Mouse (Mus musculus): ENCODE data around the gene Pcsk2.
A peak's percentile ranks its signal among the peaks of the same experiment; 100 is the strongest.

Pcsk2 gene

GRCm38 (mm10) chr2:143739475-143740226 is 193.7 kb downstream of the Pcsk2 start:
- DNase-seq: no peak

GRCm38 (mm10) chr2:143742436-143742835 is 196.5 kb downstream of the Pcsk2 start:
- no peak for DNase-seq

GRCm38 (mm10) chr2:143743081-143743480 is 197.1 kb downstream of the Pcsk2 start:
- no peak for DNase-seq

GRCm38 (mm10) chr2:143752051-143752788 is 206.3 kb downstream of the Pcsk2 start:
- DNase-seq: no peak

GRCm38 (mm10) chr2:143776448-143776847 is 230.5 kb downstream of the Pcsk2 start:
- no peak for DNase-seq

GRCm38 (mm10) chr2:143780310-143780709 is 234.4 kb downstream of the Pcsk2 start:
- no peak for DNase-seq

- no peak for DNase-seq
Observed at GRCm38 (mm10) chr2:143789911-143790310, 244.0 kb downstream of the Pcsk2 start.

GRCm38 (mm10) chr2:143795858-143796257 is 249.9 kb downstream of the Pcsk2 start:
- DNase-seq: no peak

GRCm38 (mm10) chr2:143796335-143797013 is 250.5 kb downstream of the Pcsk2 start:
- DNase-seq: no peak

- no peak for DNase-seq
Observed at GRCm38 (mm10) chr2:143801097-143801496, 255.1 kb downstream of the Pcsk2 start.

- no peak for DNase-seq
Observed at GRCm38 (mm10) chr2:143806140-143806923, 260.4 kb downstream of the Pcsk2 start.

- no peak for DNase-seq
Observed at GRCm38 (mm10) chr2:143806924-143807664, 261.1 kb downstream of the Pcsk2 start.

GRCm38 (mm10) chr2:143808789-143809188 is 262.8 kb downstream of the Pcsk2 start:
- DNase-seq: no peak

GRCm38 (mm10) chr2:143812262-143812661 is 266.3 kb downstream of the Pcsk2 start:
- no peak for DNase-seq

- no peak for DNase-seq
Observed at GRCm38 (mm10) chr2:143813461-143813860, 267.5 kb downstream of the Pcsk2 start.

GRCm38 (mm10) chr2:143831645-143832044 is 285.7 kb downstream of the Pcsk2 start:
- no peak for DNase-seq

GRCm38 (mm10) chr2:143832721-143833120 is 286.8 kb downstream of the Pcsk2 start:
- DNase-seq: no peak

- DNase-seq: no peak
Observed at GRCm38 (mm10) chr2:143834082-143834481, 288.1 kb downstream of the Pcsk2 start.

- no peak for DNase-seq
Observed at GRCm38 (mm10) chr2:143835820-143836219, 289.9 kb downstream of the Pcsk2 start.

- peak; percentile 68 for DNase-seq
Observed at GRCm38 (mm10) chr2:143837291-143837701, 291.3 kb downstream of the Pcsk2 start.

GRCm38 (mm10) chr2:143838698-143839097 is 292.7 kb downstream of the Pcsk2 start:
- peak; percentile 44 for DNase-seq

- no peak for DNase-seq
Observed at GRCm38 (mm10) chr2:143839458-143839857, 293.5 kb downstream of the Pcsk2 start.
